Mouse (Mus musculus): Measurements from ENCODE around the gene Glycam1. TPM values are rescaled to one million over a fixed set of nuclear protein-coding genes. Genes with fewer than 3 reads are reported as not detected.
A peak's percentile ranks its signal among the peaks of the same experiment; 100 is the strongest.

Gene Glycam1
- polyA plus RNA-seq, 1 experiment from 2014 or later, result not detected

GRCm38 (mm10) chr15:103530372-103530771 lies 34.5 kb downstream of the Glycam1 start:
- Histone ChIP-seq H3K4me3 (ENCODE audit: low read depth, low read length) (no peak overlapping the region), H3K4me2 (ENCODE audit: low read depth, low read length) (no peak overlapping the region), H3K27me3 (ENCODE audit: control insufficient read depth, insufficient read depth, low read depth, low read length) (peaks cover 5% of the 10 kb centered on the region; the same call in 1 of the 2 replicates), H3K4me1 (ENCODE audit: control insufficient read depth, low read depth, low read length) (no peaks in the 10 kb centered on the region), H3K36me3 (ENCODE audit: control insufficient read depth, insufficient read depth) (no peaks in the 10 kb centered on the region), H3K9me3 (replicated peaks; ENCODE audit: control insufficient read depth, low read length) (no peaks in the 10 kb centered on the region), H3K27ac (ENCODE audit: low read length) (no peak overlapping the region), H3K9ac (ENCODE audit: low read depth, low read length) (no peak overlapping the region)
- peak; percentile 19; the same call in 1 of the 2 replicates for ATAC-seq (ENCODE audit: low read depth)
- 8% methylated on average over 5 of the region's 5 CpGs for WGBS (ENCODE audit: insufficient replicate concordance)

- WGBS (ENCODE audit: insufficient replicate concordance), result 58% methylated on average over 3 of the region's 3 CpGs
These were observed 41.7 kb downstream of the Glycam1 start for GRCm38 (mm10) chr15:103523156-103523555.

DNA sequence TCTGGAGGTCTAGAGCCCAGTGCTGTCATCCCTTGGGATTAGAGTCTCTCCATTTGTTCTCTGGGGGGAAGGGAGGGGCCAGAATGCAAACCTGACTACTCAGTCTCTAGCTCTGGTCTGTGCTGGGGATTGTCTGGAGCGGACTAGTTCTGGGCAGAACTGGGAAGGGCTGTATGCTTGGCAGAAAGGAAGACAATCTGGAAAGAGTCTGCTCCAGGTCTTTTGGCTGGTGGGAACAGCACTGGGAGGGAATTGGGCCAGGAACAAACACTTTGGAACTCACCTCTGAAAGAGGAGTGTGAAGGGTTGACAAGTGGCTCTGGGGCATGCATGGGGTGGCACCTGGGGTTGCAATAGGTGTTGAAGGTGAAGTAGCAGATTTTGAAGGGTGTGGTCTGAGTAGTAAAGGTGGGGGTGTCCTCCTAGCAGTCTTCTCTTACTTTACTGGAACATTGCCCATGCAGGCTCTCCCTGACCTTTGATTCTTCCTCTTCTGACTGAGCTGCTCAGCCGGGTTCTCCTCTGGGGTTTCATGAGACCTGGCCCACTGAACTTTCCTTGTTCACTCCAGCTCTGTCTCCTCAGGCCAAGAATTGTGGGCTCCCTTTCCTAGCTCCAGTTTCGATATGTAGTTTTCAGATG lies 42.3 kb downstream of the Glycam1 start:
- H3K4me2 ChIP-seq (ENCODE audit: low read depth, low read length), result no peak overlapping the region
- no peaks in the 10 kb centered on the region for H3K9me3 ChIP-seq (replicated peaks; ENCODE audit: control insufficient read depth, low read length)
- H3K4me1 ChIP-seq (ENCODE audit: control insufficient read depth, low read depth, low read length), result no peaks in the 10 kb centered on the region
- H3K4me3 ChIP-seq (ENCODE audit: low read depth, low read length), result no peak overlapping the region
- WGBS (ENCODE audit: insufficient replicate concordance), result 38% methylated on average over 3 of the region's 3 CpGs
- no peaks in the 10 kb centered on the region for H3K36me3 ChIP-seq (ENCODE audit: control insufficient read depth, insufficient read depth)
- H3K9ac ChIP-seq (ENCODE audit: low read depth, low read length), result no peak overlapping the region
- no peak overlapping the region for H3K27ac ChIP-seq (ENCODE audit: low read length)
- ATAC-seq (ENCODE audit: low read depth), result no peak
- no peaks in the 10 kb centered on the region for H3K27me3 ChIP-seq (ENCODE audit: control insufficient read depth, insufficient read depth, low read depth, low read length)

More at GRCm38 (mm10) chr15:103523156-103523555, 41.7 kb downstream of the Glycam1 start:
- H3K4me1 ChIP-seq (ENCODE audit: control insufficient read depth, low read depth, low read length), result no peaks in the 10 kb centered on the region
- no peak overlapping the region for H3K9ac ChIP-seq (ENCODE audit: low read depth, low read length)
- no peaks in the 10 kb centered on the region for H3K36me3 ChIP-seq (ENCODE audit: control insufficient read depth, insufficient read depth)
- no peak for ATAC-seq (ENCODE audit: low read depth)
- H3K4me3 ChIP-seq (ENCODE audit: low read depth, low read length), result no peak overlapping the region
- no peaks in the 10 kb centered on the region for H3K27me3 ChIP-seq (ENCODE audit: control insufficient read depth, insufficient read depth, low read depth, low read length)
- H3K9me3 ChIP-seq (replicated peaks; ENCODE audit: control insufficient read depth, low read length), result no peaks in the 10 kb centered on the region
- H3K4me2 ChIP-seq (ENCODE audit: low read depth, low read length), result no peak overlapping the region
- H3K27ac ChIP-seq (ENCODE audit: low read length), result no peak overlapping the region

- no peak overlapping the region for H3K4me2 ChIP-seq (ENCODE audit: low read depth, low read length)
- no peak overlapping the region for H3K27ac ChIP-seq (ENCODE audit: low read length)
- H3K9me3 ChIP-seq (replicated peaks; ENCODE audit: control insufficient read depth, low read length), result no peaks in the 10 kb centered on the region
- H3K9ac ChIP-seq (ENCODE audit: low read depth, low read length), result no peak overlapping the region
- no peak overlapping the region for H3K4me3 ChIP-seq (ENCODE audit: low read depth, low read length)
- H3K36me3 ChIP-seq (ENCODE audit: control insufficient read depth, insufficient read depth), result no peaks in the 10 kb centered on the region
- no peaks in the 10 kb centered on the region for H3K27me3 ChIP-seq (ENCODE audit: control insufficient read depth, insufficient read depth, low read depth, low read length)
- ATAC-seq (ENCODE audit: low read depth), result no peak
- H3K4me1 ChIP-seq (ENCODE audit: control insufficient read depth, low read depth, low read length), result no peaks in the 10 kb centered on the region
- WGBS (ENCODE audit: insufficient replicate concordance), result 30% methylated on average over 4 of the region's 4 CpGs
These were observed 45.2 kb downstream of the Glycam1 start for GRCm38 (mm10) chr15:103519386-103520378.

DNA sequence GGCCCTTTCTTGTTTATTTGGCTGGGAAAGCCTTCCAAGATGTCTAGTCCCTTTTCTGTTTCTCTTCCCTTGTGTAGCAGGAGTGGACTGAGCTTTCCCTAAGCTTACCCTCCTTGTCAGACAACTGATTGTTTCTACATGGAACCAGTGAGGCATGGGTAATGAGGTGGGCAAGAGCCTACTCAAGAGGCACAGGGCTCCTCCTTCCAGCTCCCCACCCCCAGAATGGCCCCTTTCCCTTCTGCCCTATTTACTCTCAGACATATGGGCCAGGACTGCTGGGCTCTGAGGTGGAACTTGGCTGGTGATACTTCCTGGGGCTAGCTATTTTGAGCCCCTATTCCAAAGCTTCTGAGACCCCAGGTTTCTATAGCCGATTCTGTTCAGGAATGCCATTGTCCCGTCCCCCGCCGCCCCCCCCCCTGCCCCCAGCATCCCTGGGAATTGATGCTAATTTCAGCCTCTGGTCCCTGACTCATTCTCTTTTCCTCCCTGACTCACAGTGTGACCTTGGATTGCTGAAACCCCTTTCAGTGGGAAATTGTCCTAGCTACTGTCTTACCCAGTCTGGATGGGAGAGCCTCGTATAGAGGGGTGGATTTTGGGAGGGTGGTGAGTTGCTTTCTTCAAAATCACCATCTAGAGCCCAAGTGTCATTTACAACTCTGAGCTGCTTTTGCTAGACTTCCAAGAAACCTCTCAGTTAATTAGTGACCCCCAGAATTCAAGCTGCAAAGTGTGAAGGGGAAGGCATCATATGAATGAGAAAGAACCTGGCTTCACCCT lies 46.1 kb downstream of the Glycam1 start:
- H3K9ac ChIP-seq (ENCODE audit: low read depth, low read length), result no peak overlapping the region
- no peak for ATAC-seq (ENCODE audit: low read depth)
- no peak overlapping the region for H3K27ac ChIP-seq (ENCODE audit: low read length)
- WGBS (ENCODE audit: insufficient replicate concordance), result 36% methylated on average over 4 of the region's 5 CpGs
- H3K4me1 ChIP-seq (ENCODE audit: control insufficient read depth, low read depth, low read length), result no peaks in the 10 kb centered on the region
- no peaks in the 10 kb centered on the region; the same call in 1 of the 2 replicates for H3K27me3 ChIP-seq (ENCODE audit: control insufficient read depth, insufficient read depth, low read depth, low read length)
- no peak overlapping the region for H3K4me3 ChIP-seq (ENCODE audit: low read depth, low read length)
- H3K36me3 ChIP-seq (ENCODE audit: control insufficient read depth, insufficient read depth), result no peaks in the 10 kb centered on the region
- H3K4me2 ChIP-seq (ENCODE audit: low read depth, low read length), result no peak overlapping the region
- no peaks in the 10 kb centered on the region for H3K9me3 ChIP-seq (replicated peaks; ENCODE audit: control insufficient read depth, low read length)

DNA sequence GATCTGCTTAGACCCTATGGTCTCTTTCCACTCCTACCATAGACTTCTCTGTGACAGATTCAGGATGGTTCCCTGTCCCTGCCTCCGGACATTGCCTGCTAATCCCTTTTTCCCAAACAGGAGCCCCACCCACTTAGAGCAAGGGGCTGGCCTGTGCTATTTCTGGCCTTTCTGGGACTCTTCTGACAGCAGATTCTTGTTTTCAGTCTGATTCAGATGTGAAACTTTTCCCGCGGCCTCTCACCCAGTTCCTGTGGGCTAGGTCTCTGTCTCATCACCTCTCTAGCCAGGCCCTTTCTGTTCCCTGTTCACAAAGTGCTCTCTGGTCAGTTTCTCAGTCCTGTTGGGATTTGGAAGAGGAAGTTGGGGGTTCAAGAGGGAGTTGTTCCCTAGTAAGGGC lies 50.0 kb downstream of the Glycam1 start:
- H3K9ac ChIP-seq (ENCODE audit: low read depth, low read length), result no peak overlapping the region
- 44% methylated on average over 3 of the region's 3 CpGs for WGBS (ENCODE audit: insufficient replicate concordance)
- H3K36me3 ChIP-seq (ENCODE audit: control insufficient read depth, insufficient read depth), result no peaks in the 10 kb centered on the region
- no peak for ATAC-seq (ENCODE audit: low read depth)
- no peaks in the 10 kb centered on the region for H3K4me1 ChIP-seq (ENCODE audit: control insufficient read depth, low read depth, low read length)
- no peak overlapping the region for H3K27ac ChIP-seq (ENCODE audit: low read length)
- H3K4me3 ChIP-seq (ENCODE audit: low read depth, low read length), result no peak overlapping the region
- no peaks in the 10 kb centered on the region; the same call in 1 of the 2 replicates for H3K27me3 ChIP-seq (ENCODE audit: control insufficient read depth, insufficient read depth, low read depth, low read length)
- H3K9me3 ChIP-seq (replicated peaks; ENCODE audit: control insufficient read depth, low read length), result no peaks in the 10 kb centered on the region
- no peak overlapping the region for H3K4me2 ChIP-seq (ENCODE audit: low read depth, low read length)

DNA sequence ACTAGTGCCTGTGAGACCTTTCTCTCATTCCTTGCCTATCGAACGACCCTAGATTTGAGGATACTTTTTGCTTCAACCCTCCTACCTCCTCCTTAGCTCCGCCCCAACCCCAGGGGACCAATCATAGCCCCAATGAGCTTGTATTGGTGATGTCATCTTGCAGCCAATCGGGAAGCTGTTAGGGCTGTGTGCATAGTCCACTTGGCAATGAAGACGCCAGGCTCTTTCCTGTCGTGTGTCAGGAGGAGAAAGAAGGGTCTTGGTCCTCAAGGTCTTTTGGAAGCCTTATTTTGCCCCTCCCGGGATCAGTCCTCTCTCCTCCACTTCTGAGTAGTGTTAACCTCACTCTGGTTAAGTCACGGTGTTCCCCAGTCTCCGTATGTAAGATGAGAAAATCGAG lies 50.8 kb downstream of the Glycam1 start:
- ATAC-seq (ENCODE audit: low read depth), result peak; percentile 61
- H3K4me2 ChIP-seq (ENCODE audit: low read depth, low read length), result peak overlapping the region; percentile 22; the same call in 1 of the 2 replicates
- H3K27ac ChIP-seq (ENCODE audit: low read length), result no peak overlapping the region

DNA sequence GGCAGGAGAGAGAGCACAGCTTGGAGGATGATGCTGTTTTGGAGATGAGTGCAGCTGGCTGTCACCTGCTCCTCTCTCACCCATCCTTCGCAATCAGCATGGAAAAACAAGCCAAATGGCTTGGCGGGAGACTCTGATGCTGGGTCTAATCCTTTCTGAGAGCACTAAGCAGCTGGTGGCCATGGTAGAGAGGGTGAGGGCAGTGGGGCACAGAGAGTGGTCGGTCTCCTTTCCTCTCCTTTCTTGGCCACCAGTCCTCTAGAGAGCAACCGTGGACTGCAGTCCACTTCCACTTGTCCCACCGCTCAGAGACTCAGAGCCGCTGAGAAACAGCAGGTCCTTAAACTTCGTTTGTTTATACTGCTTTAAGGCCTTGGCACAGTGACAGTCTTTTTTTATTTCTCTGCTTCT lies 51.3 kb downstream of the Glycam1 start:
- Histone ChIP-seq H3K9me3 (replicated peaks; ENCODE audit: control insufficient read depth, low read length) (no peaks in the 10 kb centered on the region), H3K27ac (ENCODE audit: low read length) (no peak overlapping the region), H3K9ac (ENCODE audit: low read depth, low read length) (no peak overlapping the region), H3K27me3 (ENCODE audit: control insufficient read depth, insufficient read depth, low read depth, low read length) (no peaks in the 10 kb centered on the region; the same call in 1 of the 2 replicates), H3K4me2 (ENCODE audit: low read depth, low read length) (no peak overlapping the region), H3K4me3 (ENCODE audit: low read depth, low read length) (no peak overlapping the region), H3K4me1 (ENCODE audit: control insufficient read depth, low read depth, low read length) (no peaks in the 10 kb centered on the region), H3K36me3 (ENCODE audit: control insufficient read depth, insufficient read depth) (no peaks in the 10 kb centered on the region)
- no peak for ATAC-seq (ENCODE audit: low read depth)
- 18% methylated on average over 7 of the region's 7 CpGs for WGBS (ENCODE audit: insufficient replicate concordance)

More for the DNA sequence above, 50.8 kb downstream of the Glycam1 start:
- no peak overlapping the region for H3K9ac ChIP-seq (ENCODE audit: low read depth, low read length)
- no peak overlapping the region for H3K4me3 ChIP-seq (ENCODE audit: low read depth, low read length)
- no peaks in the 10 kb centered on the region for H3K36me3 ChIP-seq (ENCODE audit: control insufficient read depth, insufficient read depth)
- H3K4me1 ChIP-seq (ENCODE audit: control insufficient read depth, low read depth, low read length), result no peaks in the 10 kb centered on the region
- H3K9me3 ChIP-seq (replicated peaks; ENCODE audit: control insufficient read depth, low read length), result no peaks in the 10 kb centered on the region
- H3K27me3 ChIP-seq (ENCODE audit: control insufficient read depth, insufficient read depth, low read depth, low read length), result no peaks in the 10 kb centered on the region; the same call in 1 of the 2 replicates
- WGBS (ENCODE audit: insufficient replicate concordance), result 6% methylated on average over 10 of the region's 10 CpGs

Measured in liver, embryonic 16.5 days (tissue).